Mouse (Mus musculus) midbrain, embryonic 11.5 days (tissue): ENCODE data around the gene Eps8. TPM values are rescaled to one million over a fixed set of nuclear protein-coding genes. Genes with fewer than 3 reads are reported as not detected.

Source experiments
- ATAC-seq: fragments of 200-750 bp; cut with Nextera tagmentation; 2 replicates; pipeline ENCODE4 v1.8.0; 2017; ENCODE audit warnings: moderate TSS enrichment, moderate library complexity; ENCODE audit not compliant: low FRiP score
- DNase-seq: peaks from one replicate; pipeline ENCODE4 v3.0.0; 2015; ENCODE audit warnings: low spot score; ENCODE audit errors: missing footprints
- H3K27ac ChIP-seq: fragments of 300-500 bp; sonication (generic); 2 replicates; pipeline ENCODE4 v1.5.1; 2014; ENCODE audit warnings: low read depth, low read length
- H3K27me3 ChIP-seq: fragments of 300-500 bp; sonication (generic); 2 replicates; pipeline ENCODE4 v1.6.1; 2014; ENCODE audit warnings: mild to moderate bottlenecking, low read length, moderate library complexity, mixed read lengths; ENCODE audit not compliant: control insufficient read depth, insufficient read depth
- H3K36me3 ChIP-seq: fragments of 300-500 bp; sonication (generic); 2 replicates; pipeline ENCODE4 v1.6.1; 2014; ENCODE audit warnings: mild to moderate bottlenecking, low read length, moderate library complexity, mixed read lengths; ENCODE audit not compliant: control insufficient read depth, insufficient read depth
- H3K4me1 ChIP-seq: fragments of 300-500 bp; sonication (generic); 2 replicates; pipeline ENCODE4 v1.6.1; 2014; ENCODE audit warnings: low read length; ENCODE audit not compliant: control insufficient read depth, insufficient read depth
- H3K4me2 ChIP-seq: fragments of 300-500 bp; sonication (generic); 2 replicates; pipeline ENCODE4 v1.6.1; 2014; ENCODE audit warnings: mild to moderate bottlenecking, moderate library complexity
- H3K4me3 ChIP-seq: fragments of 300-500 bp; sonication (generic); 2 replicates; pipeline ENCODE4 v1.5.1; 2014; ENCODE audit warnings: low read depth, low read length
- H3K9ac ChIP-seq: fragments of 300-500 bp; sonication (generic); 2 replicates; pipeline ENCODE4 v1.6.1; 2014; ENCODE audit warnings: low read length
- H3K9me3 ChIP-seq: fragments of 300-500 bp; sonication (generic); 2 replicates; pipeline ENCODE4 v1.6.1; 2016; ENCODE audit warnings: low read length; ENCODE audit not compliant: control insufficient read depth
- WGBS: fragments of 180-500 bp; shearing (Covaris S2); extraction: QIAGEN DNeasy Blood & Tissue Kit; methylation state at CpG from one replicate; pipeline ENCODE4 v1.1.7; 2014; 5-methylcytosine and 5-hydroxymethylcytosine counted together
- polyA plus RNA-seq: library from polyadenylated mRNA; unstranded; fragments of >200 nt; fragmentation: Nextera tagmentation; extraction: Ambion mirVana; gene quantifications from 2 replicates; pipeline ENCODE4 v1.2.1, GENCODE M21; 2014

The Eps8 gene
- polyA plus RNA-seq, 1 experiment from 2014 or later: 6.8 TPM

DNA sequence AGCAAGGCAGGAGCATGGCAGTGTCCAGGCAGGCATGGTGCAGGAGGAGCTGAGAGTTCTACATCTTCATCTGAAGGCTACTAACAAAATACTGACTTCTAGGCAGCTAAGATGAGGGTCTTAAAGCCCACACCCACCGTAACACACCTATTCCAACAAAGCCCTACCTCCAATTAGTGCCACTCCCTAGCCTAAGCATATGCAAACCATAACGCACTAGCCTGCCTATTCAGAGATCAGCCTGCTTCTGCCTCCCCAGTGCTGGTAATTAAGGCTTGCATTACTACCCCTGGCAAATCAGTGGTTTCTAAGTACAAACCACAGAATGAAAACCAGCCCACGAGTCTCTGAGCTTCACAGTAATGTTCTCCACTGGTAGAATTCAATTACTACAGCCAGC is 15.2 kb upstream of the Eps8 start:
- H3K36me3 ChIP-seq: no peaks in the 10 kb centered on the region
- no peak overlapping the region for H3K4me2 ChIP-seq
- no peak overlapping the region for H3K4me3 ChIP-seq
- 97% methylated on average over 3 of the region's 3 CpGs for WGBS
- H3K9ac ChIP-seq: no peak overlapping the region
- no peak overlapping the region for H3K27ac ChIP-seq
- H3K9me3 ChIP-seq: no peaks in the 10 kb centered on the region
- no peaks in the 10 kb centered on the region for H3K4me1 ChIP-seq
- no peaks in the 10 kb centered on the region for H3K27me3 ChIP-seq
- no peak for ATAC-seq
- no peak for DNase-seq

DNA sequence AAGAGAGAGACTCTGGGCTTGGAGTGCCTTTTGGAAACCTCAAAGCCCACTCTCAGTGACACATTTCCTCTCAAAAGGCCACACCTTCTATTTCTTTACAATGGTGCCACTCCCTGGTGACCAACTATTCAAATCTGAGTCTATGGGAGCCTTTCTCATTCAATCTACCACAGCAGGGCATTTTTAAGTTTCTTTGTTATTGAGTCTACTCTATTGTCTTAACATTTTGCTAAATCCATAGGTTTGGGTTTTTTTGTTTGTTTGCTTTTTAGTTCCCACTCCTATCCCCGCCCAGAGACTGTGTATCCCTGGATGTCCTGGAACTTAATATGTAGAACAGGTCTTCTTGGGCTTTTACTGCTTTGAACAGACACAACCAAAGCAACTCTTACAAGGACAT is 14.8 kb upstream of the Eps8 start:
- Histone ChIP-seq H3K36me3 (no peaks in the 10 kb centered on the region), H3K27ac (no peak overlapping the region), H3K4me3 (no peak overlapping the region), H3K4me1 (no peaks in the 10 kb centered on the region), H3K27me3 (no peaks in the 10 kb centered on the region), H3K9me3 (no peaks in the 10 kb centered on the region), H3K9ac (no peak overlapping the region), H3K4me2 (no peak overlapping the region)
- 78% methylated on average over 1 of the region's 1 CpGs for WGBS
- DNase-seq (no peak), ATAC-seq (no peak)

DNA sequence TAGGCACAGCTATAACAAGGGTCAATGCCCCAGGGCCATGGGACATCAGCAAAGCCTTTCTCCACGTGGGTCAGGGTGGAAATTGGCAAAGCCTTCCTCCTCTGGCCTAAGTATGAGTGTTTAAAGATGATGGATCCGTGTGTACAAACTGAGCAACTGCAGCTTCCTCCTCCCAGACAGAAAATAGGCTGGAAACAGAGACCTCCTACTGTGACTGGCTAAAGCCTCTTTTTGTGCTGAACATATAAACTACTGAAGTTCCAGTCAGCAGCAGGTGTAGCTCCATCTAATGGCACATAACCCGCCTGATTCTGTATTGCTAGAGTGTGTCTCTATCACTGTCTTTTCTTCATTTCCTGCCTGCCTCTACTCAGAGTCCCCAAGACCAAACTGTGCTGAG is 13.7 kb upstream of the Eps8 start:
- H3K27ac ChIP-seq: no peak overlapping the region
- H3K27me3 ChIP-seq: no peaks in the 10 kb centered on the region
- 70% methylated on average over 3 of the region's 3 CpGs for WGBS
- ATAC-seq (no peak), DNase-seq (no peak)
- no peaks in the 10 kb centered on the region for H3K36me3 ChIP-seq
- H3K9ac ChIP-seq: no peak overlapping the region
- H3K4me3 ChIP-seq: no peak overlapping the region
- no peaks in the 10 kb centered on the region for H3K4me1 ChIP-seq
- H3K9me3 ChIP-seq: no peaks in the 10 kb centered on the region
- no peak overlapping the region for H3K4me2 ChIP-seq

DNA sequence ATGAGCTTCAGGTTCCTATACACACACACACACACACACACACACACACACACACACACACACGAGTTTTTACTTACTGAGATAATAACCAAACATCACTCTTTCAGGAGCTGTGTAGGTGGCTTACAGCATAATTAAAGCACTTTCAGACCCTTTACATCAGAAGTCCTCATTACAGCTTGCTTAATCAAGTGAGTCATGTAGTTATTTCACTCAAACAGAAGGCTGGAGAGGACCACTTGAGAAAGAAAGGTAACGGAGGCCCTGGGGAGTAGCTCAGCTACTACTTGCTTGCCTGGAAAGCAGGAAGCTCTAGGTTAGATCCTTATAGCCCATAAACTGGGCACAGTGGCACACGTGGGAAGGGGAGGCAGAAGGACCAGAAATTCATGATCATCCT is 13.0 kb upstream of the Eps8 start:
- Histone ChIP-seq H3K9me3 (no peaks in the 10 kb centered on the region), H3K4me2 (no peak overlapping the region), H3K9ac (no peak overlapping the region), H3K27me3 (no peaks in the 10 kb centered on the region), H3K36me3 (no peaks in the 10 kb centered on the region), H3K4me3 (no peak overlapping the region), H3K27ac (no peak overlapping the region), H3K4me1 (no peaks in the 10 kb centered on the region)
- no peak for DNase-seq
- ATAC-seq: no peak
- WGBS: 80% methylated on average over 3 of the region's 3 CpGs

DNA sequence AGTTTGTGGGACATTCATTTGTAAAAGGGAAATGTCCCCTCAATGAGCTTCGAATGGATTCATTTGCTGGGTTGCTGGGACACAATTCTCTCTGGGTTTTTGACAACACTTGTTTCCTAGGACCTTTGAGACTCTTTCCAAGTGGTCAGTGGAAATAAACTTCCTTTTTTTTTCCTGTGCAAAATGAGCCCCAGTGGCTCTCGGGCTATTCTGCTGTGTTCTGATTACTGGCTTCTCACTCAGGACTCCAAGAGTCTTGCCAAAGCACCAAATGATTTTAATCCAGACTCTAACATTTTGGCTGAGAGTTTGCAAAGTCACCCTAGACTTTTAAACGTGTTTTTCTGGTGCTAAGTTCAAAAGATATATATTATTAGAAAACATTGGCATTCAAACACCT is 10.3 kb upstream of the Eps8 start:
- Histone ChIP-seq H3K4me3 (no peak overlapping the region), H3K36me3 (no peaks in the 10 kb centered on the region), H3K27ac (no peak overlapping the region), H3K4me1 (no peaks in the 10 kb centered on the region), H3K4me2 (no peak overlapping the region), H3K9me3 (no peaks in the 10 kb centered on the region), H3K27me3 (no peaks in the 10 kb centered on the region), H3K9ac (no peak overlapping the region)
- WGBS: 77% methylated on average over 3 of the region's 3 CpGs
- ATAC-seq (no peak), DNase-seq (no peak)

DNA sequence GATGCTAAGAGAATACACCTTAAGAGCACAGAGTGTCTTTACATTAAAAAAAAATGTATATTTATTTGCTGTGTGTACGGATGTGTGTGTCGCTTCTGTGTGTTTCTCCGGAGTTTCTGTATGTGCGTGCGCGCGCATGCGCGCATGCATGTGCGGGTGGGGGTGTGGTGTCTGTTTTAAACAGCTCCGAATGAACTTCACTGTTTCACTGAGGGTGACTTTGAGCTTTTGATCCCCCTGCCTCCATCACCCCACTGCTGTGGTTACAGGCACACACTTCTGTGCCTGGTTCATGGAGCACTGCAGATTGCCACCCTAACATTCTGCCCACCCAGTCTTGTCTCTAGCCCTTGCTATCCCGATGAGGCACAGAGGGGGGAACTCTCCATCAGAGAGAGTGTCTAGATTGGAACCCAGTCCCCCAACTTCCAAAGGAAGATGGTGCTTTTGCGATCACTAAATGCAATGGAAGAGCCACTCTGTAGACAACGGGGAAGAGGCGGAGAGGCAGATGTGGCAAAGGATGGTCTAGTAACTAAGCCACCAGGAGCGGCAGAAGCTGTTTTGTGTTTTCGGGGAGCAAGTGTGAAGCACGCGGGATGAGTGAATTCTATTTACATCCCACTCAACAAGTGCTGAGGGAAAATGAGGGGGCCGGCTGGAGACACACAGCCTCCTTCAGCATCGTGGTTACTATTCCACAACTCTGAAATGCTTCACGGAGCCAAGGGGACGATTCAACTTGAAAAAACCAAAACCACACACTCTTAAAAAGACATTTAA is 7.1 kb upstream of the Eps8 start:
- Histone ChIP-seq H3K4me3 (no peak overlapping the region), H3K4me2 (no peak overlapping the region), H3K36me3 (no peaks in the 10 kb centered on the region), H3K27ac (no peak overlapping the region), H3K9ac (no peak overlapping the region), H3K9me3 (no peaks in the 10 kb centered on the region), H3K4me1 (no peaks in the 10 kb centered on the region), H3K27me3 (no peaks in the 10 kb centered on the region)
- no peak for DNase-seq
- WGBS: 95% methylated on average over 23 of the region's 23 CpGs
- no peak for ATAC-seq

DNA sequence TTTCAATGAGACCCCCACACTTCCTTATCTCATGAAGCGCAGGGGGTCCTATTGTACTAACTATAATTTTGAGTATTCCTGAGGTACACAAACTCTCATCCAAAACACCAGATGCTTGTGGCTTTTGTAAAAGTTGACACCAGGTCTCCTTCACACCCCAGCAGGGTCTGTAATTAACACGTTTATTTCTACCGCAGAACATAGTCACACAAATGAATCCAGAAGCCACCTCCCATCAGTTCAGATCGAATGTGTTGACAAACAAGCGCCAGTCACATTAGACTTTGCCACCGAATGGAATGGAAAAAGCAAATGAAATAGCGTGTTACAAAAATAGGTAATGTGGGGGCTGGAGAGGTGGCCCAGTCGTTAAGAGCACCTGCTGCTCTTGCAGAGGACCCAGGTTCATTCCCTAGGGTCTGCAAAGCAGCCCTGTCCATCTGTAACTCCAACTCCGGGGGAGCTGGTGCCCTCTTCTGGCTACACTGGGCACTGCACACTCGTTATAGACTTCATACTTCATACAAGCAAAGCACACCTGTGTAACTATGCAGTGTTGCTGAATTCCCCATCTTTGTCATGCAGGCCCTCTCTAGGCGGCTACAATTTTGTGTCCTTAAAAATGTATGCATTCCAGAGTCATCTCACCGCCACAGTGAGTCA is 3.9 kb upstream of the Eps8 start:
- Histone ChIP-seq H3K27me3 (no peaks in the 10 kb centered on the region), H3K36me3 (no peaks in the 10 kb centered on the region), H3K4me1 (no peaks in the 10 kb centered on the region), H3K4me2 (no peak overlapping the region), H3K9me3 (no peaks in the 10 kb centered on the region), H3K9ac (no peak overlapping the region), H3K27ac (no peak overlapping the region), H3K4me3 (no peak overlapping the region)
- no peak for DNase-seq
- no peak for ATAC-seq
- WGBS: 79% methylated on average over 12 of the region's 12 CpGs

DNA sequence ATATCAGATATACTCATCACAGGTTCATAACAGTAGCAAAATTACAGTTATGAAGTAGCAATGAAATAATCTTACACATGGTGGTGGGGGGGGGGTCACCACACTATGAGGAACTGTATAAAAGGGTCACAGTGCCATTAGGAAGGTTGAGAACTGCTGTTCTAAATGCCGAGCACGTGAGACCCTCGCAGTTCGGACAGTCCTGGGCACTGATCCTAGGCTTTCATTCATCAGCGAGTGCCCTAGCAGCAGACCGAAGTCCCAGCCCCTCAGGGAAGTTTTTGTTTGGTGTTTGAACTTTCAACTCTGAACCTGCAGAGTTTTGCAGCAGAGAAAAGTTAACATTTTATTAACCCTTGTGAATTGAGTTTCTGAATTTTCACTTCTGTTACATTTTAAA is 2.5 kb upstream of the Eps8 start:
- ATAC-seq: no peak
- H3K9ac ChIP-seq: no peak overlapping the region
- no peaks in the 10 kb centered on the region for H3K36me3 ChIP-seq
- no peaks in the 10 kb centered on the region; the same call in 1 of the 2 replicates for H3K9me3 ChIP-seq
- no peak overlapping the region for H3K27ac ChIP-seq
- no peak for DNase-seq
- H3K4me1 ChIP-seq: no peaks in the 10 kb centered on the region
- WGBS: 77% methylated on average over 6 of the region's 6 CpGs
- no peak overlapping the region for H3K4me2 ChIP-seq
- H3K4me3 ChIP-seq: no peak overlapping the region
- H3K27me3 ChIP-seq: no peaks in the 10 kb centered on the region

DNA sequence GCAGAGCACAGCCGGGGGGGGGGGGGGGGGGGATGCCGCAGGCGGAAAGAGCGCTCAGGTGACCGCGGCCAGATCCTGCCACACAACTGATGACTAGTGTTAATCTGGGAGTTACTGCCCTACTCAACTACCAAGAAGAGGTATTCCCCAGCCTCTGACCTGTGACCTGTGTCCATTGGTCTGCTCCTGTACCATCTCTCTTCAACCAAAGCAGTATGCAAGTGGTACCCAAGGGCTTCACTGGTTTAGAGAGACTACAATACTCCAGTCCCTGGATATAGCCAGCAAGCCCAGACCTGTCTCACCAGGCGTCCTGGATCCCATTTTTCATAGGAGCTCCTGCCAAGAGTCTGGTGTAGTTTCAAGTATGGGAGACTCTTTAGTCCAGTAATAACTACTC is 5.1 kb downstream of the Eps8 start:
- H3K27ac ChIP-seq: no peak overlapping the region
- 33% methylated on average over 4 of the region's 7 CpGs for WGBS

More for the DNA sequence above, 5.1 kb downstream of the Eps8 start:
- Histone ChIP-seq H3K9ac (peak overlapping the region; percentile 71; the same call in 1 of the 2 replicates), H3K9me3 (no peaks in the 10 kb centered on the region; the same call in 1 of the 2 replicates), H3K4me3 (peak overlapping the region; percentile 76), H3K4me2 (peak overlapping the region; percentile 93), H3K4me1 (peaks cover 6% of the 10 kb centered on the region; the same call in 1 of the 2 replicates), H3K27me3 (peaks cover 8% of the 10 kb centered on the region), H3K36me3 (no peaks in the 10 kb centered on the region)
- ATAC-seq (peak; percentile 75), DNase-seq (no peak)
